Mouse (Mus musculus) Muller cell, postnatal 12 days (primary cell): ENCODE measurements around the gene Tdrd9.
"Not testable (repeated sequence)": the region's sequence is repeated elsewhere in the genome, so short reads cannot be mapped to it uniquely, and the experiment has no call there.

Experiments used
- DNase-seq: peaks from one replicate; pipeline ENCODE4 v3.0.0-alpha.2; 2015; ENCODE audit errors: inconsistent ontology term

Gene Tdrd9

GRCm38 (mm10) chr12:112025457-112025856 is 54.1 kb downstream of the Tdrd9 start:
- no peak for DNase-seq

DNA sequence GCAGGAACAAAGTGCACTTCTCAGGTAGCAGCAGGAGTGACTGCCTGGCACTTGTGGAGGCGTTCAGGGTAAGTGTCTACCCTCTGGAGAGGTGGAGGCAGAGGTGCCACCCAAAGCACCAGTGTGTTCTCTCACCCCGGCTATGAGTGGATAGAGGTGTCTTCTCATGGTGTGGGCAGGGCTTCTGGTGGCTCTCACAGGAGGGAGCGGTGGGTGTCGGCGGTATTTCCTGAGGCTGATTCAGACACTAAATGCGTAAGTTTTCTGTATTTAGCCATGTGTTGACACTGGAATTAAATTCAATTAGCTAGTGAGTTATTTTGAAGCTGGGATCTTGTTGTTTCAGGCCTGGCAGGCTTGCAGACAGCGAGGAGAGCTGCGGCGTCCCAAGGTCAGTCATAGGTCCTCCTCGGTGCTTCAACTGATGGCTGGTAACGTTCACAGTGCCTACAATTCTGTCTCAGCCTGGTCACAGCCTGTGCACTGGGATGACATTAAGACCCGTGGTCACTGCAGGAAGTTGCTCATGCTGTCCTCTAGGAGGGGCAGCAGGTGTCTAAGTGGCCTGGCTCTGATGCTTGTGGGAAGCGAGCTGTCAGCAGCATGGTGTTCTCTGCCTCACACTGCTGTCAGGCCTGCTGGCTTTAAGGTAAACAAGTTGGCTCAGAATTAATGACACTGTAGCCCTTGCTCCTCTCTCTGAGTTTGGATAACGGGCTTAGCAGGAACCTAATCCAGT is 54.7 kb downstream of the Tdrd9 start:
- DNase-seq: no peak

DNA sequence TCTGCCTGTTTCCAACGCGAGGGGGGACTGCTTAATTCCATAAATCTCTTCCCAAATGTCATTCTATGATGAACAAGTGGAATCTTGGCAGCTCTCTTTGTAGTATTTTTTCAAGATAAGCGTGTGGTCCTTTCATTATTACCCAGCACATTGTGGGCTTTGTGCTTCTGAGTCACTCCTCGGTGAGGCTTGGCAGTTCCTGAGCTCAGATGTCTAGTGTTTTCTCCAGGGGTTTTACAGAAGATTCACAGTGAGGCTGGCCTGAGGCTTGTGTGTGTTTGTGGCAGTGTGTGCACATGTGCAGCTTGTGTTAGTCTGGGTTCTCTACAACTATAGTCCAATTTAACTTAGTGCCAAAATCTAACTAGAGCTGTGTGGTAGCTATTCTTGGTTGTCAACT is 56.0 kb downstream of the Tdrd9 start:
- peak; percentile 26 for DNase-seq

DNA sequence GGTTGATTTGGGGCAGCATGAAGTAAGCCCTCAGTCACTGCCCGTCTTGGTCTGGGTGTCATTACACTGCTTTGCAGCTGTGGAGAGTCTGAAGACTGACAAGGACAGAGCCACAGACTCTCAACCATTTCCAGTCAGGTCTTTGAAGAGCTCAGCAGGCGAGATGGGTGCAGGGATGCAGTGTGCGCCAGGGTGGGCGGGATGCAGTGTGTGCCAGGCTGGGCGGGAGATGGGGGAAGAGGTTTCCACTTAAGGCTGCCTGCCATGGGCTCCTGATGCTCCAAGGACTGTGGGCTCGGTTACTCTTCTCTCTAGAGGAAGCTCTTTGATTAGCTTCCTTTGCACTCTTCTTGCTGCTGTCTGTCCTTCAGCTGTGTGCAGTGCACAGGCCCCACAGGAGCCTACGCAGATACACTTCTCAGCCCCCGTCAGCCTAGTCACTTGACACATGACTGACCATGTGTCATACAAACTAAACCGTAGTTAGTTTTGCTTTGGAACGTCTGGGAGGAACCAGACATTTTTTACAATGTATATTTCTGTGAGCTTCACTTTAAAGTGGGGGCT is 62.1 kb downstream of the Tdrd9 start:
- DNase-seq: no peak

DNA sequence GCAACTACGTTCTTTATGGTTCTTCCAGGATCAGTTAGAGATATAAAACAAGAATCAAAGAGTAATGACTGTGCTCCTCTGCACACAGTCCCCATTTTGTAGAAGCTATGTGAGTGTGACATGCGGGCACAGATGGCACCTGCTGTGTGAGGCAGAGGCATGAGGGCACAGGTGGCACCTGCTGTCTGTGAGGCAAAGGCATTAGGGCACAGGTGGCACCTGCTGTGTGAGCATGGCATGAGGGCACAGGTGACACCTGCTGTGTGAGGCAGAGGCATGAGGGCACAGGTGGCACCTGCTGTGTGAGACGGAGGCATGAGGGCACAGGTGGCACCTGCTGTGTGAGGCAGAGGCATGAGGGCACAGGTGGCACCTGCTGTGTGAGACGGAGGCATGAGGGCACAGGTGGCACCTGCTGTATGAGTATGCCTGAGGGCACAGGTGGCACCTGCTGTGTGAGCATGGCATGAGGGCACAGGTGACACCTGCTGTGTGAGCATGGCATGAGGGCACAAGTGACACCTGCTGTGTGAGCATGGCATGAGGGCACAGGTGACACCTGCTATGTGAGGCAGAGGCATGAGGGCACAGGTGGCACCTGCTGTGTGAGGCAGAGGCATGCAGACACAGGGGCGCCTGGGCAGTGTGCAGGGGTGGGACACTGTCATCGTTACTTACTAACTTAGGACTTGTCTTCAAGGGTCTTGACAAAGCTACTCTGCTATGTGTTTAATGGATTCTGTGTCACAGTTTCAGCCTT is 64.2 kb downstream of the Tdrd9 start:
- not testable (repeated sequence) for DNase-seq

DNA sequence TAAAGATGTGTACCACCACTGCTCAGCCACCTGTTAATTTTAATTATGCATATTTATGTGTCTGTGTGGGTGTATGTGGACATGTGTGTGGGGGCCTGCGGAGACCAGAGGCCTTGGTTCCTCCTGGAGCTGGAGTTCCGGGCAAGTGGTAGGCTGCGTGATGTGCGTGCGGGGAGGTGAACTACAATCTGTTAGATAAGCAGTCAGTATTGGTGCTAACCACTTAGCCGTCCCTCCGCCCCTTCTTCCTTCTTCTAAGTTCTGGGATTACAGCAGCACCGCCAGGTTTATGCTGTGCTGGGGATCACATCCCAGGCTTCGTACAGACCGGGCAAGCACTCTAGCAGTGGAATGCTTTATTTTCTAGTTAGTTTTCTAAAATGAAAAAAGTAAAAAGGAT is 67.1 kb downstream of the Tdrd9 start:
- no peak for DNase-seq

GRCm38 (mm10) chr12:112039169-112039568 is 67.8 kb downstream of the Tdrd9 start:
- DNase-seq: no peak

DNA sequence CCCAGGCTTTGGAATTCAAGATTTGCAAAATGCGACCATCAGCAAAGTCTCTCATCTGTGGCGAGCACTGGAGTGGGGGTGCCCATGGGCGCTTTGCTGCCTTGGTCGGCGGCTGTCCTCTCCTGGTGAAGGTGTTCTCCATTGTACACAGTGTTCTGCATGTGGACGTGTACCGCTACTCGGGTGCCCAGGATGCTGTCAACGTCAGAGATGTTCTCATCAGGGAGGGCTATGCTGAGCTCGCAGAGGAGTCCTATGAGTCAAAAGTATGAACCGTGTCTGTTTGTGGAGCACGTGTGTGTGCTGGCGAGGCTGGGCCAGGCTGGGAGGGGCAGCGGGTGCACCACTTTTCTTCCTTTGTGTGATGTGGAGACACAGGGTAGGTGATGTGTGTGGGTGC is 71.3 kb downstream of the Tdrd9 start:
- DNase-seq: no peak

- DNase-seq: peak; percentile 60
Measured at GRCm38 (mm10) chr12:112077651-112078050, 106.3 kb downstream of the Tdrd9 start.

DNA sequence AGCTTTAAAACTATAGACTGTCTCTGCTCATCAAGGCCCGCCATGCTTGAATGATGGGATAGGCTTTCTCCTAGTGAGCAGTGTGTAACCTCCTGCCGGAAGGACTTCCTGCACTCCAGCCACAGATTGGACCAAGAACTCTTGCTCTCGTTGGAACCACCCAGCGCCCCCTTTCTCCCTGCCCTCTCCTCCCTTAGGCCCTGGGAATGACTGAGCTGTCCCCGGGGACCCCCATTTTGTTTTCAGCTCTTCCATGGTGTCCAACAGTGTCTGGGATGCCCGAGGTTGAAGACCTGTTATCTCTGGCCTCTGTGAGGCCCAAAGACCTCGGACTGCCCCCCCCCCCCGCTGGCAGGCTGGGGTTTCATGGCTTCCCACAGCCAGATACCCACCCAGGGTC is 108.6 kb downstream of the Tdrd9 start:
- no peak for DNase-seq

DNA sequence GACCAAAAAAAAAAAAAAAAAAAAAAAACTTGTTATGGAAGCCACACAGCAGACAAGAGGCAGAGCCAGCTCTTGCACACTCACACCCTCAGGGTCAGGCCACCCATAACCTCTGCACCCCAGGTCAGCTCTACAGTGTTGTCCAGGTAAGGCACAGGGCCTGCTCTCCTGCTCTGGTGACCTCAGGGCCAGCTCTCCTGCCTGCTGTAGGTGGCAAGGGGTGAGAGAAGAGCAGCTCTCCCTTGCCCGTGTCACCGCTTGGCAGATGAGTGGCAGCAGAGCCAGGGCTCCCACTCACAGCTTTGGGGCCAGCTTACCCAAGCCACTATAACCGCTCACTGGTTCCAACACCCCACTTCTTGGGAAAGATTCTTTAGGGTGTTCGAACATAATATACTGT is 109.6 kb downstream of the Tdrd9 start:
- no peak for DNase-seq

DNA sequence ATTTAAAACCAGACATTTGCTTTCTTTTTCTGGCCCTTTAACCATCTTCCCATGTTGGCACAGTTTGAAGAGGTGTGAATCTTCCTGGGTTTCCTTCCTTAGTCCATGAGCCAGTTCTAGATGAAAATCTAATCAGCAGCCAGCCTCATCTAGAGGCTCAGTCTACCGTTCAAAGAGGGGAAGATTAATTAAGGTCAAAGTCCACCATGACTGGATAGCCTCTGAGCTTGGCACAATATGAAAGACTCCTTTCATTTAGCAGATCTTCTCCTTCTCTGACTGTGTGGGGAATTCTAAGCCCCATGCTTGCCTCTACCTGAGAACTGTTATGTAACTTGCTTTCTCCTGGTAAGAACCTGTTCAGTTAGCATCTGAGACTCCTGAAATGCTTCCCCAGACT is 110.9 kb downstream of the Tdrd9 start:
- no peak for DNase-seq

DNA sequence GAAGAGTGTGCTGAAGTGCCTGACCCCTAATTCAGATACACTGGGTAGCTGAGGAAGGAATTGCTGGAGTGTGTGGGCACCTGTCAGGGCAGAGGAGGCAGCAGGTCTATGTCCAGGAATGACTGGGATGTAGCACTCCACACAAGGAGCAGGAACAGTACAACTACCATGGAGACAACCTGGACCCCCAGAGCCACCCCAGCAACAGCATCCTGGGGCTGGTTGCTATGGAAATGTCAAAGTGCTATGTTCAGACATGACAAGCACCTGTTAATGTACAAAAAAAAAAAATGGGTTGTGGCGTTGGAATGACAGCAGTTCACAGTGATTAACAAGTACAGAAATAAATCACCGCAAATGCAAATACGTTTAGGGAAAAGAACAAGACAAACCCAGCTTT is 114.9 kb downstream of the Tdrd9 start:
- DNase-seq: no peak

DNA sequence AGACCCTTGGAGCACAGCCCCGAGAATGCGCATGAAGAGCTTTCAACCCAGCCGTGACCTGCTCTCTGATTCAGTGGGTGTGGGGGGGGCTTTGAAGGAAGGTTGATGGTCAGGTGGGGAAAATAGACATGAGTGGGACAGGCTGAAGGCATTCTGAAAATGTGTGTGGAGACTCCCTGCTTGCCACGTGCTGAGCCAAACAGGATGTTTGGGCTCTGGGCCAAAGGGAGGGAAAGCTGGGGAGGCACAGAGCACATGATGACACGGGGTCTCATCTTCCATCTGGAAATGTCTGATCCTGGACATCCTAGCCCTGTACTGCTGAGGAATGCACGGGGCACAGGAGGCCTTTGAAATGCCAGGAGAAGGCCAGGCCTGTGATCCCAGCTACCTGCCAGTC is 115.4 kb downstream of the Tdrd9 start:
- DNase-seq: no peak

DNA sequence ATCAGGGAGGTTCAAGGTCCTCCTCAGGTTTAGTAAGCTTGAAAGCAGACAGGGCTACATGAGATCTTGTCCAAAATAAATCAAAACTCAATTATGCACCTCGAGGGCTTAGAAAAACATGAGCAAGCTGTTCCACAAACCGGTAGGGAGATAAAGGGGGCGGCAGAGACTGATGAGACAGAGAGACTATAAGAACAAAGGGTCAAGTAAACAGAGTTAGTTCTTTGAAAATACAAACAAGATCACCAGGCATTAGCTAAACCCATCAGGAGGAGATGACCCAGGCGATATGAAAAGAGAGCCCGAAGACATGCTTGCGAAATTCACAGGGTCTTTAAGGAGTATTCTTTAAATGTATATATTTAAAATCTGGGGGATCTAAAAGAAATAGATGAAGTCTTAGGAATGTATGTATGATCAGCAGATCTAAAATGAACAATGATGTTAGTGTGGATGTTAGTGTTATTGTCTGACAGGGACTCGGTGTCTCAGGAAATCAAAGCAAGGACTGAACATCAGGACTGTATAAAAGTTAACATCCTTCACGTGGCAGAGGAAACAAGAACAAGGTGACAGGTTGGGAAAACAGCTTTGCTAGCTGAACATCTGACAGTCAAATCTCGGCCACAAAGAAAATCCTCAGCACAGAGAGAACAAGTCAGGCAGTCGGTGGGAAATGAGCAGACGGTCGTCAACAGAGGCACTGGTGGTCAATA is 117.4 kb downstream of the Tdrd9 start:
- DNase-seq: no peak

DNA sequence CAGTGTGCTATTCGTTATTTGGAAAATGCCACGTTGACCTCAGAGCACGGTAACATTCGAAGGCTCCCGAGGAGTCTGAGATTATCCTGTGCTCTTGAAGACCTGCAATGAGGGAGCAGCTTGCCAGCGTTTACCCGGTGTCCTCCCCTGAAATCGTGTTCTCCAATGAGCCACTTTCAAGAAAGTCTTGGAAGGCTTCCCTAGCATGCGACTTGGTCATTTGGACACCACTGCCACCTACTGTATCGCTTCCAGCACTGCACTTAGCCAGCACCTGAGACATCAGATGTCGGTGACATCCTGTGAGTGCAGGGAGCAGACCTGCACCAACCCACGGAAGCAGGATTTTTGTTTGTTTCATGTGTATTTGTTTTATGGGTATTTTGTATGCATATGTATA is 119.7 kb downstream of the Tdrd9 start:
- DNase-seq: peak; percentile 51

GRCm38 (mm10) chr12:112094261-112094880 is 123.0 kb downstream of the Tdrd9 start:
- DNase-seq: no peak

DNA sequence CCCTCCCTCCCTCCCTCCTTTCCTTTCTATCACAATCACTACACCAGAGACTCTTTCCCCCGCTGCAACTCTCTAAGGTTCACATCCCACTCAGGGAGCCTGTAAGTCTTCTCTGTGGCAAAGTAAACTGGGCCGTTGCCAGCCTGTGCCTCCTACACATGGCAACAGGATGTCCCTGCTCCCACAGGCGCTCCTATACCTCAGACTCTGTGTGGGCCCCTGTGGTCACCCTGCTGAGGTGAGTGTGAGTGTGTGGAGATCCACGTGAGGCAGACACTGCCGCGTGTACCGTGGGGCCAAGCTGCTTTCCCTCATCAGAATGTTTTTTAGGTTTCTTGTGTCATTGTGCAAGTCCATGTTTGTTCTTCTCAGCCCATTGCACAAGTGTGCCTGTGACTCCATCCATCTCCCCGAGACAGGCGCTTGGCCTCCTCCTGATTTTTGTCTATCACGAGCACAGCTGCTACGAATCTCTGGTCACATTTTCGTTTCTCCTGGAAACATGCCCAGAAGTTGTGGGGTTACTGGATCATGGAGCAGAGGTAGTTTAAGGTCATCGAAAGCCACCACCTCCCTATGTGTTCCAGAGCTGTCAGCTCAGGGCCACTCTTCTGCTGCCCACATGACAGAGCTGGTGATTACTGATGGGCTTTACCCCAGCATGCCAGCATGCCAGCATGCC is 124.8 kb downstream of the Tdrd9 start:
- DNase-seq: no peak

DNA sequence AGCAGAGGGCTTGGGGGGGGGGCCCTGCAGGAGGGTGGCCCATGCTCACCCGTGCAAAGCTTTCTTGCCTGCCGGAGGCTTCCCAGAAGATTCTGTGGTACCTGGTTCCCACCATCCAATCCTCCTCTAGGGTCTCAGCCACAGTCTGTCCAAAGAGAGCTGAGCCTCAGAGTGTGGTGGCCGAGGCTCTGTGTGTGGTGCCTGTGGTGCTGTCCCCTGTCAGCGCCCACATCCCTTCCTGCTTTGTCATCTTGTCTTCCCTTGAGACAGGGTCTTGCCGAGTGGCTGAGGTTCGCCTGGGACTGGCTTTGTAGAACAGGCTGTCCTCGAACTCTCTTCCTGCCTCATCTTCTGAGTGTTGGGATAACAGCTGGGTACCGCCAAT is 125.4 kb downstream of the Tdrd9 start:
- DNase-seq: no peak

GRCm38 (mm10) chr12:112100106-112100505 is 128.7 kb downstream of the Tdrd9 start:
- peak; percentile 53 for DNase-seq

- DNase-seq: no peak
Measured at GRCm38 (mm10) chr12:112101045-112101444, 129.7 kb downstream of the Tdrd9 start.
